In the genomic region with DNA sequence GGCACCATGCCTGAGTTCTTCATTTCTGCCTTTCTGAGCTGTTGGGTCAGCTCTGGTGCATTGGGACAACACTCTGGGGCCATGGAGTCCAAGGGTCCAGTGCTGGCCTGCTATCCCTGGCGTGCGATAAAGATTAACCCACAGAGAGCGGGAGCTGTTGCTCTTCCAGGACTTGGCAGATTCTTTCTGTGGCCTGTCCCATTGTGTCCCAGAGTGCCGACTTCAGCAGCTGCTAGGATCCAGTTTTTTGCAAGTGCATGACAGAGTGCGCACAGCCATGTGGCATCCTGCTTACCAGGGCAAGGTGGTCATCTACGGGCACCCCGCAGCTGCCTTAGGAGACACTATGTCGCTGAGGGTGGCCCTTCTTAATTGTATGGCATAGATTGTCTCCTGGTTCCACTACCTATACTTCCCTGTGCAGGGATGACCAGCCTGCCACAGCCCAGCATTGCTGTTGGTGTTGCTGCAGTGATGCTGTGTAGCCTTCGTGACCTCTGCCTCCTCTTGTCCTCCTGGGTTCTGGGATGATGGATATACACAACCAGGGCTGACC, we compare ENCODE assay signal across 11 mouse cellular contexts. TPM values are rescaled to one million over a fixed set of nuclear protein-coding genes. Genes with fewer than 3 reads are reported as not detected.
A peak's percentile ranks its signal among the peaks of the same experiment; 100 is the strongest.
DNase-seq lines count a peak whose midpoint lies in the region; ATAC-seq and TF ChIP-seq lines count a peak whose summit lies in the region.
"Had no signal": no experiment of that assay in that cellular context is flagged by ENCODE, and none has a peak within 500 bp of the region (broad histone marks: within the 10 kb centered on the region; RNA-seq: fewer than 3 reads in every experiment).

No protein-coding gene starts in this region.

- no peaks in the 10 kb centered on the region for H3K9me3 ChIP-seq in heart, embryonic 12.5 days (replicated peaks)
- no peaks in the 10 kb centered on the region for H3K9me3 ChIP-seq in forebrain, embryonic 12.5 days
- H3K9me3 ChIP-seq in forebrain, embryonic 11.5 days (ENCODE audit: control insufficient read depth, low read length), result no peaks in the 10 kb centered on the region
- H3K9me3 ChIP-seq: forebrain, embryonic 10.5 days; stomach, embryonic 15.5 days had no signal

- intact Hi-C loops in heart, postnatal 25 days (cut with DNase I), result no loop called here

- H3K4me1 ChIP-seq in heart, embryonic 12.5 days (replicated peaks), result peaks cover 84% of the 10 kb centered on the region
- peaks cover 87% of the 10 kb centered on the region for H3K4me1 ChIP-seq in spleen, adult 2 months (ENCODE audit: control insufficient read depth, insufficient read depth, insufficient read length)
- peaks cover 37% of the 10 kb centered on the region for H3K4me1 ChIP-seq in forebrain, embryonic 12.5 days
- peaks cover 2% of the 10 kb centered on the region; the same call in 1 of the 2 replicates for H3K4me1 ChIP-seq in forebrain, embryonic 11.5 days (replicated peaks; ENCODE audit: control insufficient read depth, insufficient read depth, low read length)

- H3K4me3 ChIP-seq in heart, embryonic 12.5 days, result no peak overlapping the region
- no peak overlapping the region for H3K4me3 ChIP-seq in spleen, adult 2 months (ENCODE audit: extremely low read depth, insufficient read depth, insufficient read length)
- H3K4me3 ChIP-seq in forebrain, embryonic 12.5 days (replicated peaks), result no peak overlapping the region
- H3K4me3 ChIP-seq in forebrain, embryonic 11.5 days (ENCODE audit: low read depth, low read length), result no peak overlapping the region
- H3K4me3 ChIP-seq: forebrain, embryonic 10.5 days; stomach, embryonic 15.5 days had no signal

- no peak for TF ChIP-seq CTCF in spleen, adult 2 months (IDR thresholded peaks at IDR 0.05; ENCODE audit: extremely low read depth, insufficient read depth, insufficient read length, insufficient replicate concordance)

- H3K27me3 ChIP-seq in heart, embryonic 12.5 days (replicated peaks), result no peaks in the 10 kb centered on the region
- H3K27me3 ChIP-seq in spleen, adult 2 months (ENCODE audit: control insufficient read depth, insufficient read depth, low read length), result no peaks in the 10 kb centered on the region
- no peaks in the 10 kb centered on the region for H3K27me3 ChIP-seq in forebrain, embryonic 12.5 days
- H3K27me3 ChIP-seq in forebrain, embryonic 11.5 days (ENCODE audit: control insufficient read depth, insufficient read depth, low read length), result no peaks in the 10 kb centered on the region
- H3K27me3 ChIP-seq: stomach, embryonic 15.5 days had no signal

- 0 out of 2 replicates have a peak, but pooled peaks cover 2% of the 10 kb centered on the region for H3K36me3 ChIP-seq in heart, embryonic 12.5 days
- no peaks in the 10 kb centered on the region for H3K36me3 ChIP-seq in spleen, adult 2 months (ENCODE audit: control insufficient read depth, insufficient read depth, low read length)
- H3K36me3 ChIP-seq in forebrain, embryonic 12.5 days (replicated peaks), result peaks cover 11% of the 10 kb centered on the region; the same call in 1 of the 2 replicates
- H3K36me3 ChIP-seq in forebrain, embryonic 11.5 days (ENCODE audit: control insufficient read depth, insufficient read depth, low read length), result no peaks in the 10 kb centered on the region
- H3K36me3 ChIP-seq: stomach, embryonic 15.5 days had no signal

- H3K27ac ChIP-seq in heart, embryonic 12.5 days (ENCODE audit: poor library complexity, severe bottlenecking), result peak overlapping the region; percentile 11; the same call in 1 of the 2 replicates
- H3K27ac ChIP-seq in spleen, adult 2 months (ENCODE audit: insufficient read depth, low read length), result peak overlapping the region; percentile 93; the same call in 1 of the 2 replicates
- no peak overlapping the region for H3K27ac ChIP-seq in forebrain, embryonic 12.5 days
- no peak overlapping the region for H3K27ac ChIP-seq in forebrain, embryonic 11.5 days (ENCODE audit: low read depth, low read length)
- H3K27ac ChIP-seq: forebrain, embryonic 10.5 days; stomach, embryonic 15.5 days had no signal

- ATAC-seq in heart, embryonic 12.5 days (ENCODE audit: insufficient number of reproducible peaks, low FRiP score), result no peak
- no peak for ATAC-seq in forebrain, embryonic 12.5 days (ENCODE audit: low FRiP score)
- ATAC-seq in forebrain, embryonic 11.5 days (replicated peaks; ENCODE audit: low FRiP score), result no peak

- TF ChIP-seq POLR2A in spleen, adult 2 months (IDR thresholded peaks at IDR 0.05; ENCODE audit: low read depth, low read length), result no peak

- H3K4me2 ChIP-seq in heart, embryonic 12.5 days, result no peak overlapping the region
- H3K4me2 ChIP-seq in forebrain, embryonic 12.5 days, result no peak overlapping the region
- no peak overlapping the region for H3K4me2 ChIP-seq in forebrain, embryonic 11.5 days (ENCODE audit: low read depth, low read length, severe bottlenecking)
- H3K4me2 ChIP-seq: stomach, embryonic 15.5 days had no signal

- no peak for DNase-seq in heart, postnatal 25 days (ENCODE audit: low spot score)
- no peak for DNase-seq in spleen, adult 2 months (ENCODE audit: low read depth in 1 of 2, low spot score in 2 of 2)
- no peak for DNase-seq in spleen, postnatal 36 days (ENCODE audit: low spot score in 2 of 2)
- DNase-seq in kidney, postnatal 36 days, result peak; percentile 75 to 89
- DNase-seq in urinary bladder, adult 2 months (ENCODE audit: low spot score), result no peak
- no peak for DNase-seq in forebrain, embryonic 11.5 days (ENCODE audit: low spot score)
- DNase-seq: right cerebral cortex, adult 18-20 months had no signal

- peak overlapping the region; percentile 37 for H3K9ac ChIP-seq in heart, embryonic 12.5 days
- H3K9ac ChIP-seq in forebrain, embryonic 12.5 days, result no peak overlapping the region
- H3K9ac ChIP-seq in forebrain, embryonic 11.5 days (ENCODE audit: low read length), result no peak overlapping the region
- H3K9ac ChIP-seq: stomach, embryonic 15.5 days had no signal

- WGBS in heart, embryonic 12.5 days, result 77% methylated on average over 9 of the region's 9 CpGs
- 90% methylated on average over 9 of the region's 9 CpGs for WGBS in spleen, adult 2 months
- WGBS in forebrain, embryonic 12.5 days, result 85% methylated on average over 9 of the region's 9 CpGs
- WGBS in forebrain, embryonic 11.5 days, result 86% methylated on average over 9 of the region's 9 CpGs

RNA-seq across cellular contexts. Expression of a gene that starts 7.7 kb away (rescaled TPM):
- 41.1 and 43.4 TPM in 2 replicates for polyA plus RNA-seq in heart, embryonic 12.5 days (2016; fragmentation: Nextera tagmentation; extraction: Ambion mirVana)
- 10 to 100 TPM; 30.0 to 33.7 TPM for total RNA-seq in heart, postnatal 25 days (2021)
- polyA plus RNA-seq in spleen, adult 2 months (2012; rRNA removed), result 93.2 and 111 TPM in 2 replicates
- polyA plus RNA-seq in urinary bladder, adult 2 months (2012; rRNA removed), result 38.6 and 48.9 TPM in 2 replicates
- 84.1 and 98.7 TPM in 2 replicates for polyA plus RNA-seq in forebrain, embryonic 12.5 days (2016; fragmentation: Nextera tagmentation; extraction: Ambion mirVana)
- polyA plus RNA-seq in forebrain, embryonic 11.5 days (2014; fragmentation: Nextera tagmentation; extraction: Ambion mirVana), result 74.1 and 74.9 TPM in 2 replicates

RNA-seq across cellular contexts. Expression of a gene that starts 9.0 kb away (rescaled TPM):
- polyA plus RNA-seq in heart, embryonic 12.5 days (2016; fragmentation: Nextera tagmentation; extraction: Ambion mirVana), result 1.7 and 2.3 TPM in 2 replicates
- not detected for total RNA-seq in heart, postnatal 25 days (2021)
- polyA plus RNA-seq in spleen, adult 2 months (2012; rRNA removed), result 8.1 and 10.6 TPM in 2 replicates
- 23.7 and 25.1 TPM in 2 replicates for polyA plus RNA-seq in urinary bladder, adult 2 months (2012; rRNA removed)
- 9.7 and 11.4 TPM in 2 replicates for polyA plus RNA-seq in forebrain, embryonic 12.5 days (2016; fragmentation: Nextera tagmentation; extraction: Ambion mirVana)
- polyA plus RNA-seq in forebrain, embryonic 11.5 days (2014; fragmentation: Nextera tagmentation; extraction: Ambion mirVana), result 10.1 and 11.9 TPM in 2 replicates

RNA-seq across cellular contexts. Expression of a gene that starts 20.5 kb away (rescaled TPM):
- polyA plus RNA-seq in heart, embryonic 12.5 days (2016; fragmentation: Nextera tagmentation; extraction: Ambion mirVana), result 37.3 and 40.3 TPM in 2 replicates
- 10 to 100 TPM; 13.5 to 16.6 TPM for total RNA-seq in heart, postnatal 25 days (2021)
- 38.6 and 44.8 TPM in 2 replicates for polyA plus RNA-seq in spleen, adult 2 months (2012; rRNA removed)
- 27.7 and 29.5 TPM in 2 replicates for polyA plus RNA-seq in urinary bladder, adult 2 months (2012; rRNA removed)
- 60.8 and 61.8 TPM in 2 replicates for polyA plus RNA-seq in forebrain, embryonic 12.5 days (2016; fragmentation: Nextera tagmentation; extraction: Ambion mirVana)
- polyA plus RNA-seq in forebrain, embryonic 11.5 days (2014; fragmentation: Nextera tagmentation; extraction: Ambion mirVana), result 51.2 and 53.2 TPM in 2 replicates

RNA-seq across cellular contexts. Expression of a gene that starts 28.1 kb away (rescaled TPM):
- 13.4 TPM in 2 replicates for polyA plus RNA-seq in heart, embryonic 12.5 days (2016; fragmentation: Nextera tagmentation; extraction: Ambion mirVana)
- total RNA-seq in heart, postnatal 25 days (2021), result 1 to 10 TPM; 4.8 to 5.7 TPM
- 68.1 and 92.5 TPM in 2 replicates for polyA plus RNA-seq in spleen, adult 2 months (2012; rRNA removed)
- 9.3 and 11.6 TPM in 2 replicates for polyA plus RNA-seq in urinary bladder, adult 2 months (2012; rRNA removed)
- 2.1 and 2.9 TPM in 2 replicates for polyA plus RNA-seq in forebrain, embryonic 12.5 days (2016; fragmentation: Nextera tagmentation; extraction: Ambion mirVana)
- polyA plus RNA-seq in forebrain, embryonic 11.5 days (2014; fragmentation: Nextera tagmentation; extraction: Ambion mirVana), result 1.9 and 2.6 TPM in 2 replicates

RNA-seq across cellular contexts. Expression of a gene that starts 33.7 kb away (rescaled TPM):
- 43.3 and 46.1 TPM in 2 replicates for polyA plus RNA-seq in heart, embryonic 12.5 days (2016; fragmentation: Nextera tagmentation; extraction: Ambion mirVana)
- total RNA-seq in heart, postnatal 25 days (2021), result 100 to 1,000 TPM in 1 of 2 experiments, 10 to 100 TPM in 1; 98.4 to 123 TPM
- polyA plus RNA-seq in spleen, adult 2 months (2012; rRNA removed), result 63.0 and 77.1 TPM in 2 replicates
- 45.9 and 48.3 TPM in 2 replicates for polyA plus RNA-seq in urinary bladder, adult 2 months (2012; rRNA removed)
- 31.1 and 33.3 TPM in 2 replicates for polyA plus RNA-seq in forebrain, embryonic 12.5 days (2016; fragmentation: Nextera tagmentation; extraction: Ambion mirVana)
- polyA plus RNA-seq in forebrain, embryonic 11.5 days (2014; fragmentation: Nextera tagmentation; extraction: Ambion mirVana), result 36.2 and 42.0 TPM in 2 replicates

Comparison
In these comparisons a context has a peak if more than half of its experiments do, and no peak if none do; other contexts are left out.
1. H3K27ac ChIP-seq: peak in heart, embryonic 12.5 days (single experiment) and spleen, adult 2 months (single experiment); none in forebrain, embryonic 12.5 days (single experiment) and forebrain, embryonic 11.5 days (single experiment).
2. DNase-seq: peak in kidney, postnatal 36 days (2 of 2); none in heart, postnatal 25 days (single experiment), spleen, adult 2 months (0 of 2), spleen, postnatal 36 days (0 of 2), urinary bladder, adult 2 months (single experiment) and forebrain, embryonic 11.5 days (single experiment).